Mouse (Mus musculus) v-Abl transformed pro-B cells (cell line): ENCODE results near the gene Xcr1.

ENCODE experiments used
- in situ Hi-C, 2 experiments: fragments of 400-800 bp; cut with MboI; formaldehyde crosslinking; loops; one replicate each; pipeline ENCODE4 v1.15.1; 2025; ENCODE audit not compliant: unreplicated experiment in 2 of 2

Gene Xcr1

GRCm38 (mm10) chr9:123815996-123816395, 45.8 kb downstream of the Xcr1 start:
- in situ Hi-C loops, result no loop called here

GRCm38 (mm10) chr9:123815444-123815843, 46.4 kb downstream of the Xcr1 start:
- in situ Hi-C loops, result no loop called here

- in situ Hi-C loops, result no loop called here
Observed at GRCm38 (mm10) chr9:123814821-123815220, 47.0 kb downstream of the Xcr1 start.

- in situ Hi-C loops, result no loop called here
Observed at GRCm38 (mm10) chr9:123814326-123814725, 47.5 kb downstream of the Xcr1 start.

- in situ Hi-C loops, result no loop called here
Observed at GRCm38 (mm10) chr9:123811831-123812230, 50.0 kb downstream of the Xcr1 start.

- in situ Hi-C loops, result no loop called here
Observed at GRCm38 (mm10) chr9:123808583-123808982, 53.2 kb downstream of the Xcr1 start.

- in situ Hi-C loops, result no loop called here
Observed at GRCm38 (mm10) chr9:123806267-123806666, 55.6 kb downstream of the Xcr1 start, which contains the start of gene Cxcr6. Gene Cxcr6 (plus strand): TSS chr9:123806475.

- in situ Hi-C loops, result no loop called here
Observed at GRCm38 (mm10) chr9:123805241-123805640, 56.6 kb downstream of the Xcr1 start.

GRCm38 (mm10) chr9:123802896-123803295, 58.9 kb downstream of the Xcr1 start:
- in situ Hi-C loops, result no loop called here

- in situ Hi-C loops, result no loop called here
Observed at GRCm38 (mm10) chr9:123802421-123802820, 59.4 kb downstream of the Xcr1 start.
